Mouse (Mus musculus) intestine, embryonic 15.5 days (tissue): ENCODE measurements around the gene Timm13. TPM values are rescaled to one million over a fixed set of nuclear protein-coding genes. Genes with fewer than 3 reads are reported as not detected.

ENCODE experiments used
- ATAC-seq: fragments of 200-750 bp; cut with Nextera tagmentation; 2 replicates; pipeline ENCODE4 v1.8.0; 2017; ENCODE audit warnings: moderate TSS enrichment, moderate library complexity
- H3K27ac ChIP-seq: fragments of 300-500 bp; sonication (generic); 2 replicates; pipeline ENCODE4 v1.5.1; 2015; ENCODE audit warnings: mild to moderate bottlenecking, inconsistent platforms
- H3K27me3 ChIP-seq: fragments of 300-500 bp; sonication (generic); replicated peaks from 2 replicates; pipeline ENCODE4 v1.6.1; 2015; ENCODE audit warnings: inconsistent platforms
- H3K36me3 ChIP-seq: fragments of 300-500 bp; sonication (generic); 2 replicates; pipeline ENCODE4 v1.6.1; 2015; ENCODE audit warnings: inconsistent platforms
- H3K4me1 ChIP-seq: fragments of 300-500 bp; sonication (generic); replicated peaks from 2 replicates; pipeline ENCODE4 v1.6.1; 2015; ENCODE audit warnings: inconsistent platforms
- H3K4me2 ChIP-seq: fragments of 300-500 bp; sonication (generic); replicated peaks from 2 replicates; pipeline ENCODE4 v1.6.1; 2015; ENCODE audit warnings: mild to moderate bottlenecking, inconsistent platforms
- H3K4me3 ChIP-seq: fragments of 300-500 bp; sonication (generic); replicated peaks from 2 replicates; pipeline ENCODE4 v1.5.1; 2015; ENCODE audit warnings: inconsistent platforms
- H3K9ac ChIP-seq: fragments of 300-500 bp; sonication (generic); 2 replicates; pipeline ENCODE4 v1.6.1; 2015; ENCODE audit warnings: inconsistent platforms
- H3K9me3 ChIP-seq: fragments of 300-500 bp; sonication (generic); 2 replicates; pipeline ENCODE4 v1.6.1; 2016; ENCODE audit warnings: inconsistent platforms
- WGBS: fragments of 180-500 bp; shearing (Covaris S2); methylation state at CpG from one replicate; pipeline ENCODE4 v1.1.7; 2015; 5-methylcytosine and 5-hydroxymethylcytosine counted together
- polyA plus RNA-seq: library from polyadenylated mRNA; unstranded; fragments of >200 nt; fragmentation: Nextera tagmentation; extraction: Ambion mirVana; gene quantifications from 2 replicates; pipeline ENCODE4 v1.2.1, GENCODE M21; 2015

Gene Timm13
- polyA plus RNA-seq, 1 experiment from 2014 or later: 364 TPM

DNA sequence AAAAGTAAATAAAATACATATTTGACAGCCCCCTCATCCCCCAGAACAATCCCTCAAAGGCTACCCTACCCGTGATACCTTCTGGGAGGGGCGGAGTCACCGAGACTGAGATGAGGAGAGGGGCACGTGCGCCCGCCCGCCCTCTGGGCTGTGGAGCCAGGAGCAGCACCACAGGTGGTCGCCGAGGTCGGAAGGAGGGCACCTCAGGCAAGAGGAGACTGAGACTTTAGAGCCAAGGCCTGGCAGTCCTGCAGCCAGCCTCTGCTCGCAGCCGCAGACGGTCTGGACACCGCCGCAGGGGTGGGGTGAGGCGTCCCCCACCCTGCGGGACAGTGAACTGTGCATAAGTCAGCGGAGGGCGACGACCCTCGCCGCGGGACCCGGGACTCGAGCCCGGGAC lies 30.9 kb upstream of the Timm13 start:
- peaks cover 5% of the 10 kb centered on the region; the same call in 1 of the 2 replicates for H3K27me3 ChIP-seq
- no peaks in the 10 kb centered on the region for H3K36me3 ChIP-seq
- H3K27ac ChIP-seq: no peak overlapping the region
- no peak for ATAC-seq
- 11% methylated on average over 26 of the region's 26 CpGs for WGBS
- H3K9ac ChIP-seq: 0 out of 2 replicates have a peak overlapping the region, but pooled peaks have one; percentile 49
- no peaks in the 10 kb centered on the region for H3K9me3 ChIP-seq
- H3K4me3 ChIP-seq: peak overlapping the region; percentile 60
- peaks cover 67% of the 10 kb centered on the region for H3K4me1 ChIP-seq
- peak overlapping the region; percentile 96 for H3K4me2 ChIP-seq

DNA sequence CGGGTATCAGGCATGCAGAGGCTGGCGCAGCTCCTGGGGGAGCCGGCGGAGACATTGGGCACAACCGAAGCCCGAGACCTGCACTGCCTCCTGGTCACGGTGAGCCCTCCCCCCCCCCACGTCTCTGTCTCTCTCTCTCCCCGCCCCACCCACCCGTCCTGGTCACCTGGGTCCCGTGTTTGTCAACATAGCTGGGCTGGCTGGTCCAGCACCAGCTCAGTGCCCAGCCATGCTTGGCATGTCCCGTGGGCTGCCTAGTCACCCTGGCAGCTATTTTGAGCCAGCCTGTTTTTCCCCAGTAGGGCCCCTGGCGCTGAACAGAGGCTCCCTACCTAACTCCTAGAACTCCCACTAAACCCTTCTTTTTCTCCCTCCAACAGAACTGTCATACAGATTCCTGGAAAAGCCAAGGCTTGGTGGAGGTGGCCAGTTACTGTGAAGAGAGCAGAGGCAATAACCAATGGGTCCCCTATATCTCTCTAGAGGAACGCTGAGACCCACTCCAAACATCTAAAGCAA lies 30.4 kb upstream of the Timm13 start:
- Histone ChIP-seq H3K27me3 (peaks cover 5% of the 10 kb centered on the region; the same call in 1 of the 2 replicates), H3K27ac (no peak overlapping the region), H3K9ac (peak overlapping the region; percentile 78), H3K4me1 (peaks cover 62% of the 10 kb centered on the region), H3K9me3 (no peaks in the 10 kb centered on the region), H3K4me2 (peak overlapping the region; percentile 96), H3K36me3 (no peaks in the 10 kb centered on the region), H3K4me3 (peak overlapping the region; percentile 60)
- no peak for ATAC-seq
- WGBS: 20% methylated on average over 12 of the region's 14 CpGs

DNA sequence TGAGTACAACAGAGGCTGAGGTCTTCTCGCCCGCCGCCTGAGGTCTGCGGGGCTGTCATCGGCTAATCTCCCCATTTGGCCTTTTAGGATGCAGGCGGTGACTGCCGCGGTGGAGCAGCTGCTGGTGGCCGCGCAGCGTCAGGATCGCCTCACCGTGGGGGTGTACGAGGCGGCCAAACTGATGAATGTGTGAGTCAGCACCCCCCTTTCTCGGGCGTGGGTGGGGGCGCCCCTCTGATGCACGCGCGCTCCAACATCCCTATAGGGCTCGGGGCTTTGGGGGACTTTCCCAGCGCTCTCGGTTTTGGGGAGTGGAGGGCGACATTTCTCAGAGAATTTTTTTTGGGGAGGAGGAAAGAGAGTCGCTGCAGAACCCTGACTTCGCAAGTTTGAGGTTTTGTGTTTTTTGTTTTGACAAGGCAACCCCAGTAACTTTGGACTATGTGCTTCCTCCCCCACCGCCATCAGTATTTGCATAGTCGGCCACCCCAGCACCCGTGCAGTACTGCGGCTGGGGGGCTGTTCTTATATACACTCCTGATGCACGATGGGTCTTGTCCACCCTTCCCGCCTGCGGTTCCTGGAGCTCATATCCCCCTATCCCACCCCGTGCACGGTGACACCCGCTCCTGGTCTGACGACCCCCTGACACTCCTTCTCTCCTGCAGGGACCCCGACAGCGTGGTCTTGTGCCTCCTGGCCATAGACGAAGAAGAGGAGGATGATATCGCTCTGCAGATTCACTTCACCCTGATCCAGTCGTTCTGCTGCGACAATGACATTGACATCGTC lies 29.8 kb upstream of the Timm13 start:
- H3K4me1 ChIP-seq: peaks cover 56% of the 10 kb centered on the region
- H3K27ac ChIP-seq: peak overlapping the region; percentile 51; the same call in 1 of the 2 replicates
- peak overlapping the region; percentile 78 for H3K9ac ChIP-seq
- 0 out of 2 replicates have a peak, but pooled peaks have one; percentile 2 for ATAC-seq
- H3K4me3 ChIP-seq: peak overlapping the region; percentile 60
- H3K27me3 ChIP-seq: peaks cover 5% of the 10 kb centered on the region; the same call in 1 of the 2 replicates
- H3K4me2 ChIP-seq: peak overlapping the region; percentile 96
- 1% methylated on average over 45 of the region's 45 CpGs for WGBS
- no peaks in the 10 kb centered on the region for H3K36me3 ChIP-seq
- no peaks in the 10 kb centered on the region for H3K9me3 ChIP-seq

DNA sequence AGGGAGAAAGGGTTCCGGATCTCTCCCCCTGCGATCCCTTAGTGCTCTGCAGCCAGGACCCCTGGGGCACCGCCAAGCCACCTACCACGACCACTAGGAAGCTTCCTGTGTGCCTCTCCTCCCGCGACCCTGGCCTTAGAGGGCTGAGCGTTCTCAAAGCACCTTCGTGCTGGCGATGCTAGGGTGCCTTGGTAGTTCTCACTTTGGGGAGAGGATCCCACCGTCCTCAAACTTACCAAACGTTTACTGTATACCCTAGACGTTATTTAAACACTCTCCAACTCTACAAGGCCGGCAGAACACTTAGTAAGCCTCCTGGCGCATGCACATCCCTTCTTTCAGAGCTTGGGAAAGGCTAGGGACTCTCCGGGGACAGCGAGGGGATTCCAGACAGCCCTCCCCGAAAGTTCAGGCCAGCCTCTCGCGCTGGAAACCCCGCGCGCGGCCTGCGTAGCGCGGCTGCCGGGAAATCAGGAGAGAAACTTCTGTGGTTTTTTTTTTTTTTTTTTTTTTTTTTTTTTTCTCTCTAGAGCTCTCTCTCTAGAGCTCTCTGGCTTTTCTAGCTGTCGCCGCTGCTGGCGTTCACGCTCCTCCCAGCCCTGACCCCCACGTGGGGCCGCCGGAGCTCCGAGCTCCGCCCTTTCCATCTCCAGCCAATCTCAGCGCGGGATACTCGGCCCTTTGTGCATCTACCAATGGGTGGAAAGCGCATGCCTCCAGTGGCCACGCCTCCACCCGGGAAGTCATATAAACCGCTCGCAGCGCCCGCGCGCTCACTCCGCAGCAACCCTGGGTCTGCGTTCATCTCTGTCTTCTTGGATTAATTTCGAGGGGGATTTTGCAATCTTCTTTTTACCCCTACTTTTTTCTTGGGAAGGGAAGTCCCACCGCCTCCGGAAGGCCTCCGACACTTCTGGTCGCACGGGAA lies 28.8 kb upstream of the Timm13 start, which contains the start of gene Gadd45b:
Gene Gadd45b (plus strand): TSS at position 775 of the 928 bp plus-strand sequence.
- WGBS: under 1% methylated on average over 56 of the region's 56 CpGs
- Histone ChIP-seq H3K9ac (peak within 1 kb of the TSS; percentile 78), H3K4me2 (peak within 1 kb of the TSS; percentile 96), H3K36me3 (no peaks in the 10 kb centered on the region), H3K27ac (peak within 1 kb of the TSS; percentile 87), H3K9me3 (no peaks in the 10 kb centered on the region), H3K27me3 (peaks cover 5% of the 10 kb centered on the region; the same call in 1 of the 2 replicates), H3K4me1 (peaks cover 48% of the 10 kb centered on the region), H3K4me3 (peak within 1 kb of the TSS; percentile 60)
- ATAC-seq: peak; percentile 89

DNA sequence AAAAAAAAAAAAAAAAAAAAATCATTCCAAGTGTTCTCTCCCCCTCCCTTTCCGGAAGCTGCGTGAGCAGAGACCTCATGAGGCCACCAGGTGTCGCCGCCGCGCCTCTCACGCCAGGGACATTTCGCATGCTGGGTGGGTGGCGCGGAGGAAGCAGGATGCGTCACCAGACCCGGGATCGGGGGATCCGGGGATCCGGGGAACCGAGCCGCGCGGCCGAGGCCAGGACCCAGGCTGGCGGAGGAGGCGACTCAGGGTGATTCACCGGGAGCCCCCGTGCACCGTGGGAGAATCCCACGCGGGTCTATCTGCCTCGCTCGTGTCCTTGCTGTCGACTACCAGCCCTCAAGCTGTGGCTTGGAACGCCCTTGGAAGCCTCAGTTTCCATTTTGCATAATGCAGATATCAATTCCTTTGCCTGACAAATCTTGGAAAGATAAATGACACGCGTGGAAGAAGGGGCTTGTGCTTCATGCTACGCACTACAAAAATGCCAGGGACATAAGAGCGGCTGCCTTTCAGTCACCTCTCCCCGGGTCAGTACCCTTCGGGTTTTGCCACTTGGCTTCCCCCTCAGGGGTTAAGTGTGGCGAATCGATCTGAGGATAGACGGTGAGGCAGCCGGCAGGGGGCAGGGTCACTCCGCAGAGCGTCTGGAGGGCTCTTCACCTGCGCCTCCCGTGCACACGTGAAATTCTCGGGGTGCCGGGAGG lies 28.0 kb upstream of the Timm13 start:
- peak; percentile 66 for ATAC-seq
- under 1% methylated on average over 48 of the region's 48 CpGs for WGBS
- H3K4me3 ChIP-seq: peak overlapping the region; percentile 55
- H3K36me3 ChIP-seq: no peaks in the 10 kb centered on the region
- no peaks in the 10 kb centered on the region for H3K9me3 ChIP-seq
- 0 out of 2 replicates have a peak, but pooled peaks cover 2% of the 10 kb centered on the region for H3K27me3 ChIP-seq
- peaks cover 46% of the 10 kb centered on the region for H3K4me1 ChIP-seq
- H3K27ac ChIP-seq: peak overlapping the region; percentile 87
- H3K4me2 ChIP-seq: peak overlapping the region; percentile 96
- H3K9ac ChIP-seq: peak overlapping the region; percentile 70

DNA sequence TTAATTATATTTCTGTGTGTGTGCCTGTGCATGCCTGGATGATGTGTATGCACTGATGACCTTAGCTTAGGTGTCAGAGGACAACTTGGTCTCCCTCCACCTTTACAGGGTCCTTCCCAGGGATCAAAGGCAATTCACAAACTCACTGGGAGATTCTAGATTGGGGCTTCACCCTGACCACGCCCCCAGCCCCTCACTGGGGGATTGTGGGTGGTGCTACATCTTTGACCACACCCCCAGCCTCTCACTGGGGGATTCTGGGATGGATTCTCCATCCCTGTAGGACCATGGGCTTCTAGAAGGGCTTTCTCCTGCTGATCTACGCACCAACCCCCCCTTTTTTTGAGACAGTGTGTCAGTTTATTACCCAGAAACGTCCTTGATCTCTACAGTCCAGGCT lies 24.7 kb upstream of the Timm13 start:
- Histone ChIP-seq H3K4me1 (peaks cover 19% of the 10 kb centered on the region), H3K4me3 (no peak overlapping the region), H3K27me3 (no peaks in the 10 kb centered on the region), H3K36me3 (no peaks in the 10 kb centered on the region), H3K4me2 (no peak overlapping the region), H3K27ac (no peak overlapping the region), H3K9me3 (no peaks in the 10 kb centered on the region), H3K9ac (no peak overlapping the region)
- WGBS: 49% methylated on average over 3 of the region's 3 CpGs
- ATAC-seq: no peak

DNA sequence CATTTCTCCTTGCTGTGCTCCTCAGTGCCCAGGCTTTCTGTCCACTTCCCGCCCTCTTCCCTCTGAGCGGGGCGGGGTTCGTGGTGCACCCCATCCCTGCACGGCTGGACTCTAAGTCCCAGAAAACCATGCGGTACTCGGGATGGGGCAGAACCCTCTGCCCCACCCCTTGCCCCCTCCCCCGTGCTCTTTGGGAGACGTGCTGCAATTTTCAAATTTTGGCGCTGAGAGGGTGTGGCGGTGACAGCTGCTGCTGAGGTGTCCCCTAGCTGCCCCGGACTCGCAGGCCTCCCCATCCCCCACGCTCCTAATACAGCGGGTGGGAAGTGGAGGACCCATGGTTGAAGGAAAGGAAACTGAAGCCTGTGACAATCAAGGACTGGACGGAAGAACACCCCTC lies 21.2 kb upstream of the Timm13 start:
- WGBS: 9% methylated on average over 16 of the region's 16 CpGs
- Histone ChIP-seq H3K9ac (peak overlapping the region; percentile 32; the same call in 1 of the 2 replicates), H3K9me3 (no peaks in the 10 kb centered on the region), H3K36me3 (no peaks in the 10 kb centered on the region), H3K4me1 (peaks cover 14% of the 10 kb centered on the region; the same call in 1 of the 2 replicates), H3K27ac (peak overlapping the region; percentile 65; the same call in 1 of the 2 replicates), H3K27me3 (no peaks in the 10 kb centered on the region), H3K4me3 (peak overlapping the region; percentile 23), H3K4me2 (peak overlapping the region; percentile 62)
- ATAC-seq: peak; percentile 14; the same call in 1 of the 2 replicates

DNA sequence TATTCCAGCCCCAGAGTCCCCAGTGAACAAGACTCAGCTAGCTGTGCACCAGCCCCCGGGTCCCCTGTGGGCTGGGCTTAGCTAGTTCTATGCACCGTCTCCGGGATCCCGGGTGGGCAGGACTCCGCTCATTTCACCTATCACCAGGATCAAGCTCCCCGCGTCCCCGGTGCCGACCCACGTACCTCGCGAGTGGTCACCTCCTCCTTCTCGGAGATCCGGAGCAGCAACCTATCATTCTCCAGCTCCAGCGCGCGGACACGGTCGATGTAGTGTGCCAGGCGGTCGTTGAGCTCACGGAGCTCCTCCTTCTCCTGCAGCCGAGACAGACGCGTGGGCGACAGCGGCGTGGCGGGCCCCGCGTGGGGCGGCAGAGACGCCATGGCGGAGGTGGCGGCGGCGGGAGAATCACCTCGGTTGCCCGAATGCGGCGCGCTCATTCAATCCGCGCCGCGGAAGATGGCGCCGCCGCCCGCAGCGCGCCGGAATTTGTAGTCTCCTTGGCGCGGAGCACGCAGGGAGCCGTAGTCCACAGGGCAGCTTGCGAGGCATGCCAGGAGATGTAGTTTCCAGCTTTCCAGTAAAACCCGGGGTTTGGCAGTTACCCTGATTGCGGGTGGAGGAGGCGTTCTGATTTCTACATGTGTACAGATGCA lies 17.1 kb upstream of the Timm13 start, which contains the start of gene Lmnb2:
Gene Lmnb2 (minus strand): TSS at position 467 of the 656 bp plus-strand sequence.
- H3K4me2 ChIP-seq: peak within 1 kb of the TSS; percentile 85
- peaks cover 36% of the 10 kb centered on the region for H3K4me1 ChIP-seq
- no peaks in the 10 kb centered on the region for H3K36me3 ChIP-seq
- peak within 1 kb of the TSS; percentile 65 for H3K9ac ChIP-seq
- H3K27me3 ChIP-seq: no peaks in the 10 kb centered on the region
- no peaks in the 10 kb centered on the region for H3K9me3 ChIP-seq
- WGBS: under 1% methylated on average over 61 of the region's 61 CpGs
- peak; percentile 55 for ATAC-seq
- H3K27ac ChIP-seq: peak within 1 kb of the TSS; percentile 72
- peak within 1 kb of the TSS; percentile 67 for H3K4me3 ChIP-seq

DNA sequence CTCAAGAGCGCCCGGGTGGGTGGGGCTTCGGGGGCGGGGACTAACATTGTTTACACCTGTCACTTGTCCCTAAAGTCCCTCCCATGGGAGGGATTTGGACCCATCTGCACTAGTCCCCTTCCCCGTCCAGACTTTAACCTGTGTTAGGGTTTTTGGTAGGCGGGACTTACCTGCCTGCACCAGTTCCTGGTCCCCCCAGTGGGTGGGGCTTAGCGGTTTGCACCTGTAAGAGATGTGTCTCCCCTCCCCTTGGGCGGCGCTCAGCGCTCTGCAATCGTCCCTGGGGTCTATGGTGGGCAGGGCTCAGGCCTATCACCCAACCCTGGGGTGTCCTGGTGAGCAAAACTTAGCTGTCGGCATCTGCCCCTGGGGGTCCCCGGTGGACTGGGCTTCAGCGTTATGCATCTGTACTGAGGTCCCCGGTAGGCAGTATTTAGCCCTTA lies 16.6 kb upstream of the Timm13 start:
- Histone ChIP-seq H3K36me3 (no peaks in the 10 kb centered on the region), H3K27ac (peak overlapping the region; percentile 72), H3K4me1 (peaks cover 36% of the 10 kb centered on the region), H3K4me3 (peak overlapping the region; percentile 67), H3K9ac (peak overlapping the region; percentile 65), H3K4me2 (peak overlapping the region; percentile 85), H3K27me3 (no peaks in the 10 kb centered on the region), H3K9me3 (no peaks in the 10 kb centered on the region)
- ATAC-seq: peak; percentile 74
- WGBS: 2% methylated on average over 15 of the region's 15 CpGs

DNA sequence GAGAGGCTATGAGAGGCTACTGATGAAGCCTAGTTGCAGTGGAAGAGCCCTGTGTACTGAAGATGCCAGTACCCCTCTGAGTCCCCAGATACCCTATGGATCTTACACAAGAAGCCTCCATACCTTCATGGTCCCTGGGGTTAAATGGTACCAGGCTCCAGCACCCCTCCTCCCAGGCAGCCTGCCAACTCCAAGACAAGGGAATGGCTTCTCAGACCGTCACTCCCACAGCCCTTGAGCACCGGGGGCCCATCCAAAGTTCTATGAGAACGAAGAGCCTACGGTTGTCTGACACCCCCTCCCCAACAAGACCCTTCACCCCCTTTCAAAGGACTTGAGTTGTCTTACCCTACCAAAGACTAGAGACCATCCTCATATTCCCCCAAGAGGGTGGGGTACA lies 15.0 kb upstream of the Timm13 start:
- 85% methylated on average over 4 of the region's 4 CpGs for WGBS
- H3K4me3 ChIP-seq: no peak overlapping the region
- ATAC-seq: no peak

DNA sequence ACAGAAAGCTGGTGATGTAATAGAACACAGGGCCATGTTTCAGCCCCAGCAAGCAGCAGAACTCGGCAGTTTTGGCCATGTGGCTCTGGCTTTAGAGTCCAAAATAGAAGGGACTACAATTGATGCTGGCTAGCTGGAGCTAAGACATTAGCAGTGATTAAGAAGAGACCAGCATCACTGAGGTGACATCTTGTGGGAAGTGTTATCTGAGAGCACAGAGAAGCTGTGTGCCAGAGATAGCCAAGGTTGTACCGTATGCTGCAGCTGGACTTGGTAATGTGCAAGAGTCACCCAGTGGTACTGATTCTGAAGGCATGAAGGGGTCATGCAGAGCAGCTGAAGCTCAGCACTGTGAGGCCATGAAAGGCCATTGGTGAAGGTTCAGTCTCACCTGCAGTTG lies 14.5 kb upstream of the Timm13 start:
- WGBS: 84% methylated on average over 2 of the region's 2 CpGs
- Histone ChIP-seq H3K27me3 (no peaks in the 10 kb centered on the region), H3K9me3 (no peaks in the 10 kb centered on the region), H3K4me2 (no peak overlapping the region), H3K4me3 (no peak overlapping the region), H3K27ac (no peak overlapping the region), H3K36me3 (peaks cover 6% of the 10 kb centered on the region; the same call in 1 of the 2 replicates), H3K4me1 (peaks cover 30% of the 10 kb centered on the region), H3K9ac (no peak overlapping the region)
- ATAC-seq: no peak

More for the DNA sequence above, 15.0 kb upstream of the Timm13 start:
- no peak overlapping the region for H3K4me2 ChIP-seq
- no peaks in the 10 kb centered on the region for H3K27me3 ChIP-seq
- H3K9ac ChIP-seq: no peak overlapping the region
- 0 out of 2 replicates have a peak, but pooled peaks cover 4% of the 10 kb centered on the region for H3K36me3 ChIP-seq
- H3K9me3 ChIP-seq: no peaks in the 10 kb centered on the region
- H3K4me1 ChIP-seq: peaks cover 30% of the 10 kb centered on the region
- no peak overlapping the region for H3K27ac ChIP-seq
